Mouse (Mus musculus) brain, embryonic 14.5 days (tissue): Measurements from ENCODE around the gene Card11.

ENCODE experiments used
- CTCF ChIP-seq: fragments of 200-500 bp; IDR thresholded peaks from 2 replicates; pipeline ENCODE4 v1.5.1; 2012; ENCODE audit warnings: inconsistent platforms, mild to moderate bottlenecking, moderate library complexity, borderline replicate concordance; ENCODE audit not compliant: insufficient read depth, insufficient read length; ENCODE audit errors: extremely low read depth
- POLR2A ChIP-seq: fragments of 200-500 bp; IDR thresholded peaks from 2 replicates; pipeline ENCODE4 v1.6.1; 2012; ENCODE audit warnings: mild to moderate bottlenecking, inconsistent platforms, borderline replicate concordance; ENCODE audit not compliant: poor library complexity, insufficient read depth, insufficient read length, severe bottlenecking; ENCODE audit errors: extremely low read depth

- no peak for TF ChIP-seq CTCF
- no peak for TF ChIP-seq POLR2A
Observed at GRCm38 (mm10) chr5:140951801-140952200, 48.6 kb downstream of the Card11 start.
